Mouse (Mus musculus) embryonic stem cell, embryonic (primary cell): ENCODE data around the gene Ucn3.

Source experiments
- CTCF ChIA-PET, 4 experiments: fragments of 300-600 bp in 2 of 4; fragments of 350-600 bp in 2 of 4; sonication (Branson Sonifier 250); formaldehyde crosslinking; loops; one replicate each; lab custom pipeline; 2022; ENCODE audit warnings: inconsistent platforms in 2 of 4; lab: Charles Lee
- POLR2A ChIA-PET, 4 experiments: fragments of 300-600 bp in 2 of 4; fragments of 350-600 bp in 2 of 4; sonication (Branson Sonifier 250); formaldehyde crosslinking; loops; one replicate each; lab custom pipeline; 2022; ENCODE audit warnings: antibody characterized with exemption in 4 of 4, inconsistent platforms in 1 of 4; lab: Charles Lee

Ucn3 gene

DNA sequence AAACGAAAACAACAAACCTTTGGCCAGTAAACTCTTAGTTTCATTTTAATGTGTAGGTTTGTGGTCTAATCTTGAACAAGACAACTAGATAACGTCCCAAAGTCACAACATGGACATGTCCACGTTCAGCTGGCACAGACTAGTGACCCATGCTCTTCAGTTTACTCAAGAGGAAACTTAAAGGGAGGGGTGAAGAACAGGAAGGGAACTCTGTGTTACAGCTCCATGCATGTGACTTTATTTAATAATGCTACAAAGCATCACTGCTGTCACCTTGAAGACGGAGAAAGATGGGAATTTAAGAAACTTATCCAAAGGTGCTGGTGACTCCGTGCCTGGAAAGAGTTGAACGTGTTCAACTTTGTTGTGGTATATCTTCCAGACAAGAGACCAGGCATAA, 49.1 kb downstream of the Ucn3 start:
- CTCF ChIA-PET = interaction anchor here (0.6 to 4.7 kb wide), 5 partner anchors 129 to 231 kb away, joined by 3 to 36 read pairs (median 9); no protein-coding TSS in a partner anchor
- POLR2A ChIA-PET = interaction anchor here in 1 of 4 experiments (1.6 kb wide), 1 partner anchor 22 kb away, joined by 3 read pairs; the partner anchor contains the start of genes Net1 and Tubal3

DNA sequence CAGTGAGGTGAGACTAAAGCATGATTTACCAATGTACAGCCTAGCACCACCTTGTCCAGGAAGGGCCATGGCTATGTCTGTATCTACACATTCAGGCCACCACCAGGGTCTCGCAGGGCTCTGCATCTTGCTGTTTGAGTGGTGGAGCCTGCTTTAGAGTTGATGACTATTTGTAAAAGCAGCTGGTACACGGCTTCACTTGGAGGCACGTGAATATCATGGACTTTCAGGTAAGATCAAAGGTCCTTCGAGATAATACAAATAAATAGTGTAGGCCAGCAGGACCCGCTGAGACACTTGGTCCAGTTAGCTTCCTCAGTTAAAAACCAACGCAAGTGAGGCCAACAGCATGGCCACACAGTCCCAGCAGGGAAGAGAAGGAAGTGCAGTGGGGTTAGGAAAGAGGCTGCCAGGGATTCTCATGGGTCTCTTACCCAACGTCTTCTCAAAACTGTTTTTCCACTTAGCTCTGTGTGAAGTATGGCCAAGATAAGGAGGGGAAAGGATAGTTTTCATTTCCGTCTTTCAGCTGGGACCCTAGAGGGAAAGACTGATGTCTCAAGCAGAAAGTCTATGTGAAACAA, 49.7 kb downstream of the Ucn3 start:
- ChIA-PET CTCF (interaction anchor here (0.6 to 4.7 kb wide), 6 partner anchors 15 to 262 kb away, joined by 3 to 36 read pairs (median 4); no protein-coding TSS in a partner anchor), POLR2A (interaction anchor here in 1 of 4 experiments (0.6 to 1.6 kb wide), 4 partner anchors 23 to 207 kb away, joined by 3 to 4 read pairs (median 3); partner anchors contain the start of genes Net1, Tubal3 and Ucn3)

DNA sequence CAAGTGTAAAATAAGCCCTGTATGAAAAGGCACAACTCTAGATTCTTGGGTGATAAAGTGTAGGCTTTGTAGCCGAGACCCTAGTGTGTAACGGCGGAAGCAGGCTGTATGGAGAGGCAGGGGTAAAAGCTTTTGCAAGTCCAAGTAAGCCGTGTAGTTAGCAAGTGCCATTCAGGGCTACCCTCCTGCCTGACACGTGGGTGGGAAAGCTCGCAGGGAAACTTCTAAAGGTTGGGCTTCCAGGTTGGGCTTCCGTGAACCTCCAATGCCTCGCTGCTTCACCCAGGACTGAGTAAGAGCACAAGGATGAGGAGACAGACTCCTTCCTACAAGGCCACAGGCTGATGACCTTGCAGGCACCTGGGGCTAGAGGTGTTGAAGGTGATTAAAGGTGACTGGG, 50.6 kb downstream of the Ucn3 start:
- CTCF ChIA-PET = interaction anchor here in 3 of 4 experiments (0.5 to 4.7 kb wide), 4 partner anchors 32 to 229 kb away, joined by 3 to 36 read pairs (median 14); no protein-coding TSS in a partner anchor
- POLR2A ChIA-PET = interaction anchor here in 3 of 4 experiments (0.6 to 1.8 kb wide), 7 partner anchors 16 to 229 kb away, joined by 3 to 13 read pairs (median 3); partner anchors contain the start of genes Net1 (in 2 of the 3), Tubal3 (in 2 of the 3) and Ucn3 (in 1 of the 3)

DNA sequence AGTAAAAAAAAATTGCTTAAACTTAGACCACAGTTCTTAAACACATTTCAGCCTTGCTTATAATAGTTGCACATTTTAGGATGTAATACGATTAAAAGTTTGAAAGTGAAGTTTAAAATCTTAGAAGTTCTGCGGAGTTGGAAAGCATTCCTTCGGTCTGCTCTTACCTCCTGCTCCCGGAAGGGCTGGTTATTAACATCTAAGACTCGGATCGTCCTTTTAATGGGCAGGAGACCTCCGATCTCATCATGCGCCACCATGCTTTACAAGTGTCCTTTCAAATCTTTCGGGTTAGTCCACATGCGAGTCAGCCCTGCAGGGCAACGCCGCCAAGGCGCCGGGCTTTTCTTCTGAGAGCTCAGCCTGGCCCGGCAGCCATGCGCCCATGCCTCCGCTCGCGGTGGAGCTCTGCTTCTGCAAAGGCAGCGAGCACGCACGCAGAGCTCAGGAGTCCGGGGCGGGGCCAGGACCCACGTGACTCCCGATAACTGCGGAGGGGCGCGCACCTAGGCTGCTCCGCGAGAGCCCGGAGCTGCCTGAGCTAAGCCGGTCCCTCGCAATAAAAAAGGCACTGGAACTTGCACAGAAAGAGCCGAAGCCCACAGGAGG, 51.9 kb downstream of the Ucn3 start:
- POLR2A ChIA-PET = interaction anchor here (0.6 to 1.8 kb wide), 31 partner anchors 8 to 362 kb away, joined by 3 to 13 read pairs (median 4); partner anchors contain the start of genes Net1 (in 2 of the 4), Tubal3 (in 2 of the 4) and Gdi2 (in 1 of the 4)
- CTCF ChIA-PET = interaction anchor here in 3 of 4 experiments (0.5 to 4.7 kb wide), 6 partner anchors 27 to 228 kb away, joined by 3 to 36 read pairs (median 6); no protein-coding TSS in a partner anchor

- POLR2A ChIA-PET = interaction anchor here (0.7 to 1.8 kb wide), 16 partner anchors 9 to 356 kb away, joined by 3 to 9 read pairs (median 4); no protein-coding TSS in a partner anchor
- CTCF ChIA-PET = interaction anchor here in 2 of 4 experiments (2.2 to 4.7 kb wide), 2 partner anchors 227 kb away, joined by 23 to 36 read pairs; no protein-coding TSS in a partner anchor
Observed at GRCm38 (mm10) chr13:3892601-3893000, 52.5 kb downstream of the Ucn3 start.

DNA sequence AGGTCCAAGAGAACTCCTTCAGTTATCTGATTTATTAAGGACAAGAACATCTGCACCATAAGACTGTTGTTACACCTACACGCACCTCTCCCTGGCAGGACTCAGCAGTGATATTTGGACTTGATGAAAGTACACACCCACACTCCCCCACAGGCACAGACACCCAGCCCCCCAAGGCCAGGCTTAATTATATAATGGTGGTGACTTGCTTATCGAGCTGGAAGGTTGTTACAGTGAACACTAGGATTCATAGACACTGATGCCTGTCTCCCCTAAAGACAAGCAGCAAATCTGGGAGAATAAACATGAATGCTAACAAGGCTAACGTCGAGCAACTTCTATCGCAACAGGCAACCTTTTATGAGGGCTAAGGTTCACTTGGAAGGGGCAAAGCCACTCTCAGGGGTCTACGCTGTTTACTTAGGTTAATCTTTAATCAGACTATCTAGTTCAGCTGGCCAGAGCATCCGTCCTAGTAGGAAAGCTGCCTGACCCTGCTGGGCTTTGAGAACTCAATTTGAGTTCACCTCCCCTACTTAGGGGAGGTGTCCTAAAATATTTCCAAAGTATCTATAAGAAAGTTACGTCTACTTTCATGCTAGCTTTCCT, 53.6 kb downstream of the Ucn3 start:
- CTCF ChIA-PET = no interaction called here
- POLR2A ChIA-PET = interaction anchor here in 1 of 4 experiments (0.6 kb wide), 1 partner anchor 105 kb away, joined by 3 read pairs; no protein-coding TSS in a partner anchor
